Mouse (Mus musculus) forebrain, embryonic 11.5 days (tissue): ENCODE measurements around the gene Elk4. TPM values are rescaled to one million over a fixed set of nuclear protein-coding genes. Genes with fewer than 3 reads are reported as not detected.
A peak's percentile ranks its signal among the peaks of the same experiment; 100 is the strongest.

Source experiments
- ATAC-seq: fragments of 200-750 bp; cut with Nextera tagmentation; replicated peaks from 2 replicates; pipeline ENCODE4 v1.8.0; 2017; ENCODE audit warnings: moderate TSS enrichment; ENCODE audit not compliant: low FRiP score
- DNase-seq: peaks from one replicate; pipeline ENCODE4 v3.0.0-alpha.2; 2017; ENCODE audit warnings: low spot score
- H3K27ac ChIP-seq: fragments of 300-500 bp; sonication (generic); 2 replicates; pipeline ENCODE4 v1.5.1; 2014; ENCODE audit warnings: low read depth, low read length
- H3K27me3 ChIP-seq: fragments of 300-500 bp; sonication (generic); 2 replicates; pipeline ENCODE4 v1.6.1; 2014; ENCODE audit warnings: mild to moderate bottlenecking, low read length, mixed read lengths; ENCODE audit not compliant: control insufficient read depth, insufficient read depth
- H3K36me3 ChIP-seq: fragments of 300-500 bp; sonication (generic); 2 replicates; pipeline ENCODE4 v1.6.1; 2014; ENCODE audit warnings: mild to moderate bottlenecking, low read length, moderate library complexity, mixed read lengths; ENCODE audit not compliant: control insufficient read depth, insufficient read depth
- H3K4me1 ChIP-seq: fragments of 300-500 bp; sonication (generic); replicated peaks from 2 replicates; pipeline ENCODE4 v1.6.1; 2014; ENCODE audit warnings: low read length, mixed read lengths; ENCODE audit not compliant: control insufficient read depth, insufficient read depth
- H3K4me2 ChIP-seq: fragments of 300-500 bp; sonication (generic); 2 replicates; pipeline ENCODE4 v1.6.1; 2014; ENCODE audit warnings: low read depth, mild to moderate bottlenecking, low read length, moderate library complexity, mixed read lengths; ENCODE audit not compliant: severe bottlenecking
- H3K4me3 ChIP-seq: fragments of 300-500 bp; sonication (generic); 2 replicates; pipeline ENCODE4 v1.5.1; 2014; ENCODE audit warnings: low read depth, low read length
- H3K9ac ChIP-seq: fragments of 300-500 bp; sonication (generic); 2 replicates; pipeline ENCODE4 v1.6.1; 2014; ENCODE audit warnings: low read length
- H3K9me3 ChIP-seq: fragments of 300-500 bp; sonication (generic); 2 replicates; pipeline ENCODE4 v1.6.1; 2016; ENCODE audit warnings: low read length, mixed read lengths; ENCODE audit not compliant: control insufficient read depth
- WGBS: fragments of 180-500 bp; shearing (Covaris S2); extraction: QIAGEN DNeasy Blood & Tissue Kit; methylation state at CpG from one replicate; pipeline ENCODE4 v1.1.7; 2014; 5-methylcytosine and 5-hydroxymethylcytosine counted together
- polyA plus RNA-seq: library from polyadenylated mRNA; unstranded; fragments of >200 nt; fragmentation: Nextera tagmentation; extraction: Ambion mirVana; gene quantifications from 2 replicates; pipeline ENCODE4 v1.2.1, GENCODE M21; 2014

Elk4 gene
- polyA plus RNA-seq, 1 experiment from 2014 or later: 20.3 TPM

- no peak overlapping the region for H3K4me2 ChIP-seq
- no peak overlapping the region for H3K4me3 ChIP-seq
- H3K4me1 ChIP-seq: no peaks in the 10 kb centered on the region
- 88% methylated on average over 7 of the region's 7 CpGs for WGBS
- no peaks in the 10 kb centered on the region for H3K27me3 ChIP-seq
- DNase-seq (no peak), ATAC-seq (no peak)
- H3K9me3 ChIP-seq: no peaks in the 10 kb centered on the region
- H3K36me3 ChIP-seq: no peaks in the 10 kb centered on the region
- no peak overlapping the region for H3K9ac ChIP-seq
- H3K27ac ChIP-seq: no peak overlapping the region
Measured at GRCm38 (mm10) chr1:131992561-131993001, 14.8 kb upstream of the Elk4 start.

GRCm38 (mm10) chr1:131993169-131994040 is 14.0 kb upstream of the Elk4 start:
- H3K4me1 ChIP-seq: no peaks in the 10 kb centered on the region
- no peak overlapping the region for H3K4me2 ChIP-seq
- H3K27ac ChIP-seq: no peak overlapping the region
- H3K9me3 ChIP-seq: no peaks in the 10 kb centered on the region
- no peak for ATAC-seq
- no peaks in the 10 kb centered on the region for H3K27me3 ChIP-seq
- no peaks in the 10 kb centered on the region for H3K36me3 ChIP-seq
- H3K4me3 ChIP-seq: no peak overlapping the region
- no peak overlapping the region for H3K9ac ChIP-seq
- 90% methylated on average over 12 of the region's 12 CpGs for WGBS
- DNase-seq: no peak

GRCm38 (mm10) chr1:131995062-131995461 is 12.3 kb upstream of the Elk4 start:
- DNase-seq (peak; percentile 71), ATAC-seq (no peak)
- Histone ChIP-seq H3K36me3 (no peaks in the 10 kb centered on the region), H3K9ac (no peak overlapping the region), H3K4me1 (no peaks in the 10 kb centered on the region), H3K4me2 (no peak overlapping the region), H3K4me3 (no peak overlapping the region), H3K27ac (no peak overlapping the region), H3K27me3 (no peaks in the 10 kb centered on the region), H3K9me3 (no peaks in the 10 kb centered on the region)
- WGBS: 38% methylated on average over 4 of the region's 4 CpGs

- Histone ChIP-seq H3K9ac (no peak overlapping the region), H3K27me3 (no peaks in the 10 kb centered on the region), H3K27ac (no peak overlapping the region), H3K36me3 (no peaks in the 10 kb centered on the region), H3K4me3 (no peak overlapping the region), H3K4me1 (no peaks in the 10 kb centered on the region), H3K9me3 (no peaks in the 10 kb centered on the region), H3K4me2 (no peak overlapping the region)
- no peak for DNase-seq
- no peak for ATAC-seq
Measured at GRCm38 (mm10) chr1:132000506-132000905, 6.9 kb upstream of the Elk4 start.

- H3K9me3 ChIP-seq: no peaks in the 10 kb centered on the region
- H3K36me3 ChIP-seq: no peaks in the 10 kb centered on the region
- no peaks in the 10 kb centered on the region for H3K4me1 ChIP-seq
- H3K4me3 ChIP-seq: no peak overlapping the region
- ATAC-seq (no peak), DNase-seq (no peak)
- no peaks in the 10 kb centered on the region for H3K27me3 ChIP-seq
- WGBS: 91% methylated on average over 4 of the region's 4 CpGs
- no peak overlapping the region for H3K9ac ChIP-seq
- H3K4me2 ChIP-seq: no peak overlapping the region
- H3K27ac ChIP-seq: no peak overlapping the region
Measured at GRCm38 (mm10) chr1:132001880-132002330, 5.5 kb upstream of the Elk4 start.

GRCm38 (mm10) chr1:132003111-132003510 is 4.3 kb upstream of the Elk4 start:
- H3K9me3 ChIP-seq: no peaks in the 10 kb centered on the region
- no peaks in the 10 kb centered on the region for H3K27me3 ChIP-seq
- H3K4me1 ChIP-seq: no peaks in the 10 kb centered on the region
- no peaks in the 10 kb centered on the region for H3K36me3 ChIP-seq
- H3K4me3 ChIP-seq: no peak overlapping the region
- H3K9ac ChIP-seq: no peak overlapping the region
- no peak for DNase-seq
- 67% methylated on average over 2 of the region's 2 CpGs for WGBS
- ATAC-seq: no peak
- H3K27ac ChIP-seq: no peak overlapping the region
- no peak overlapping the region for H3K4me2 ChIP-seq

- no peaks in the 10 kb centered on the region for H3K27me3 ChIP-seq
- DNase-seq (no peak), ATAC-seq (no peak)
- peaks cover 3% of the 10 kb centered on the region; the same call in 1 of the 2 replicates for H3K4me1 ChIP-seq
- H3K9me3 ChIP-seq: no peaks in the 10 kb centered on the region
- no peak overlapping the region for H3K27ac ChIP-seq
- no peak overlapping the region for H3K4me3 ChIP-seq
- no peak overlapping the region for H3K4me2 ChIP-seq
- no peaks in the 10 kb centered on the region for H3K36me3 ChIP-seq
- H3K9ac ChIP-seq: no peak overlapping the region
- 70% methylated on average over 1 of the region's 1 CpGs for WGBS
Measured at GRCm38 (mm10) chr1:132003817-132004216, 3.6 kb upstream of the Elk4 start.

- H3K27ac ChIP-seq: no peak overlapping the region
- no peaks in the 10 kb centered on the region for H3K27me3 ChIP-seq
- ATAC-seq: no peak
- no peak overlapping the region for H3K4me2 ChIP-seq
- H3K4me1 ChIP-seq: peaks cover 6% of the 10 kb centered on the region; the same call in 1 of the 2 replicates
- no peaks in the 10 kb centered on the region for H3K36me3 ChIP-seq
- no peaks in the 10 kb centered on the region for H3K9me3 ChIP-seq
- 84% methylated on average over 6 of the region's 6 CpGs for WGBS
- DNase-seq: no peak
- H3K9ac ChIP-seq: no peak overlapping the region
- no peak overlapping the region for H3K4me3 ChIP-seq
Measured at GRCm38 (mm10) chr1:132004574-132005180, 2.7 kb upstream of the Elk4 start.
